Mouse (Mus musculus) kidney, adult 2 months (tissue): ENCODE measurements around the gene Myo1e. TPM values are rescaled to one million over a fixed set of nuclear protein-coding genes. Genes with fewer than 3 reads are reported as not detected.

ENCODE experiments used
- DNase-seq: peaks from one replicate; pipeline ENCODE4 v3.0.0; 2021
- H3K27ac ChIP-seq: fragments of 200-500 bp; 2 replicates; pipeline ENCODE4 v1.5.1; 2012; ENCODE audit warnings: low read depth, low read length, control low read depth, inconsistent platforms; ENCODE audit not compliant: insufficient read depth
- H3K27me3 ChIP-seq: fragments of 200-500 bp; replicated peaks from 2 replicates; pipeline ENCODE4 v1.6.1; 2012; ENCODE audit warnings: mild to moderate bottlenecking, moderate library complexity, low read length, inconsistent platforms; ENCODE audit not compliant: control insufficient read depth, insufficient read depth
- H3K36me3 ChIP-seq: fragments of 200-500 bp; 2 replicates; pipeline ENCODE4 v1.6.1; 2012; ENCODE audit warnings: mild to moderate bottlenecking, moderate library complexity, low read length, inconsistent platforms; ENCODE audit not compliant: control insufficient read depth, insufficient read depth
- H3K4me1 ChIP-seq: fragments of 200-500 bp; 2 replicates; pipeline ENCODE4 v1.6.1; 2011; ENCODE audit warnings: low read length; ENCODE audit not compliant: control insufficient read depth, insufficient read depth
- H3K4me3 ChIP-seq: fragments of 200-500 bp; 2 replicates; pipeline ENCODE4 v1.5.1; 2011; ENCODE audit warnings: mild to moderate bottlenecking, low read depth, low read length, control low read depth; ENCODE audit not compliant: insufficient read depth
- CTCF ChIP-seq: fragments of 200-500 bp; conservative IDR thresholded peaks from 2 replicates; pipeline ENCODE4 v1.5.1; 2011; ENCODE audit warnings: low read depth, mild to moderate bottlenecking, control low read depth, low read length, moderate library complexity, mixed read lengths; ENCODE audit not compliant: insufficient read depth, insufficient read length
- POLR2A ChIP-seq: fragments of 200-500 bp; IDR thresholded peaks from one replicate; pipeline ENCODE4 v1.6.1; 2011; ENCODE audit warnings: low read depth, low read length, control low read depth
- WGBS: fragments of 180-500 bp; shearing (Covaris S2); methylation state at CpG from one replicate; pipeline ENCODE4 v1.1.7; 2018; 5-methylcytosine and 5-hydroxymethylcytosine counted together
- polyA plus RNA-seq: library from polyadenylated mRNA; depleted of rRNA; stranded (reverse); fragments of >200 nt; gene quantifications from 2 replicates; pipeline ENCODE4 v1.2.3, GENCODE M21; 2012

The Myo1e gene
- polyA plus RNA-seq, 1 experiment, result 14.5 TPM

GRCm38 (mm10) chr9:70379502-70380467 is 172.6 kb downstream of the Myo1e start:
- Histone ChIP-seq H3K4me3 (no peak overlapping the region), H3K36me3 (peaks cover 9% of the 10 kb centered on the region), H3K27me3 (no peaks in the 10 kb centered on the region), H3K4me1 (no peaks in the 10 kb centered on the region), H3K27ac (no peak overlapping the region)
- TF ChIP-seq CTCF, result no peak
- peak; percentile 11 for DNase-seq
- WGBS, result 72% methylated on average over 7 of the region's 7 CpGs

- Histone ChIP-seq H3K36me3 (peaks cover 5% of the 10 kb centered on the region; the same call in 1 of the 2 replicates), H3K4me3 (no peak overlapping the region), H3K27ac (no peak overlapping the region), H3K27me3 (no peaks in the 10 kb centered on the region), H3K4me1 (no peaks in the 10 kb centered on the region)
- DNase-seq, result no peak
- 72% methylated on average over 12 of the region's 12 CpGs for WGBS
- no peak for TF ChIP-seq POLR2A
- no peak for TF ChIP-seq CTCF
Observed at GRCm38 (mm10) chr9:70382091-70382490, 174.9 kb downstream of the Myo1e start.

GRCm38 (mm10) chr9:70383750-70384149 is 176.6 kb downstream of the Myo1e start:
- H3K27me3 ChIP-seq, result no peaks in the 10 kb centered on the region
- no peak for DNase-seq
- 70% methylated on average over 10 of the region's 10 CpGs for WGBS
- no peaks in the 10 kb centered on the region for H3K4me1 ChIP-seq
- H3K27ac ChIP-seq, result no peak overlapping the region
- H3K36me3 ChIP-seq, result no peaks in the 10 kb centered on the region
- no peak overlapping the region for H3K4me3 ChIP-seq
- no peak for TF ChIP-seq POLR2A
- TF ChIP-seq CTCF, result no peak

- Histone ChIP-seq H3K36me3 (no peaks in the 10 kb centered on the region), H3K4me1 (no peaks in the 10 kb centered on the region), H3K27ac (no peak overlapping the region), H3K27me3 (no peaks in the 10 kb centered on the region), H3K4me3 (no peak overlapping the region)
- DNase-seq, result no peak
- TF ChIP-seq POLR2A (no peak), CTCF (no peak)
- 90% methylated on average over 4 of the region's 4 CpGs for WGBS
Observed at GRCm38 (mm10) chr9:70384494-70384893, 177.3 kb downstream of the Myo1e start.

GRCm38 (mm10) chr9:70384958-70385728 is 178.0 kb downstream of the Myo1e start:
- TF ChIP-seq CTCF, result no peak
- TF ChIP-seq POLR2A, result no peak
- H3K27me3 ChIP-seq, result no peaks in the 10 kb centered on the region
- H3K4me3 ChIP-seq, result no peak overlapping the region
- no peak overlapping the region for H3K27ac ChIP-seq
- H3K4me1 ChIP-seq, result no peaks in the 10 kb centered on the region
- H3K36me3 ChIP-seq, result no peaks in the 10 kb centered on the region
- 73% methylated on average over 18 of the region's 18 CpGs for WGBS
- DNase-seq, result no peak

- H3K4me1 ChIP-seq, result no peaks in the 10 kb centered on the region
- H3K27ac ChIP-seq, result no peak overlapping the region
- no peaks in the 10 kb centered on the region for H3K36me3 ChIP-seq
- no peak overlapping the region for H3K4me3 ChIP-seq
- H3K27me3 ChIP-seq, result no peaks in the 10 kb centered on the region
- WGBS, result 91% methylated on average over 4 of the region's 4 CpGs
- TF ChIP-seq CTCF (no peak), POLR2A (no peak)
- DNase-seq, result no peak
Observed at GRCm38 (mm10) chr9:70387410-70388119, 180.4 kb downstream of the Myo1e start.
